Mouse (Mus musculus) liver, embryonic 14.5 days (tissue): ENCODE results near the gene Chrnb1. TPM values are rescaled to one million over a fixed set of nuclear protein-coding genes. Genes with fewer than 3 reads are reported as not detected.

Experiments
- ATAC-seq: fragments of 200-750 bp; cut with Nextera tagmentation; 2 replicates; pipeline ENCODE4 v1.8.0; 2017; ENCODE audit warnings: moderate number of reproducible peaks, mild to moderate bottlenecking, moderate library complexity; ENCODE audit not compliant: insufficient read depth
- DNase-seq, 3 experiments: peaks; one replicate each; pipeline ENCODE4 v3.0.0-alpha.2; 2012 to 2013; ENCODE audit warnings: low read depth in 3 of 3, low spot score in 3 of 3
- H3K27ac ChIP-seq: fragments of 300-500 bp; sonication (generic); 2 replicates; pipeline ENCODE4 v1.5.1; 2014; ENCODE audit warnings: moderate library complexity, mild to moderate bottlenecking, control low read depth, inconsistent platforms
- H3K27me3 ChIP-seq: fragments of 300-500 bp; sonication (generic); 2 replicates; pipeline ENCODE4 v1.6.1; 2014; ENCODE audit warnings: mild to moderate bottlenecking, low read length, moderate library complexity; ENCODE audit not compliant: control insufficient read depth, insufficient read depth
- H3K36me3 ChIP-seq: fragments of 300-500 bp; sonication (generic); replicated peaks from 2 replicates; pipeline ENCODE4 v1.6.1; 2014; ENCODE audit warnings: low read depth; ENCODE audit not compliant: control insufficient read depth, insufficient read depth
- H3K4me1 ChIP-seq, 2 experiments: fragments of 200-500 bp in 1 of 2; fragments of 300-500 bp in 1 of 2; sonication (generic) in 1 of 2; replicated peaks; 2 replicates each; pipeline ENCODE4 v1.6.1; 2012 to 2014; ENCODE audit warnings: antibody characterized with exemption in 1 of 2, inconsistent platforms in 1 of 2, low read length in 1 of 2; ENCODE audit not compliant: control insufficient read depth in 2 of 2, insufficient read depth in 2 of 2
- H3K4me2 ChIP-seq: fragments of 300-500 bp; sonication (generic); 2 replicates; pipeline ENCODE4 v1.6.1; 2014; ENCODE audit warnings: low read depth, mild to moderate bottlenecking, control low read depth, moderate library complexity
- H3K4me3 ChIP-seq, 2 experiments: fragments of 200-500 bp in 1 of 2; fragments of 300-500 bp in 1 of 2; sonication (generic) in 1 of 2; 2 replicates each; pipeline ENCODE4 v1.5.1; 2012 to 2014; ENCODE audit warnings: low read depth in 2 of 2, low read length in 2 of 2, mild to moderate bottlenecking in 2 of 2, control low read depth in 1 of 2, inconsistent platforms in 1 of 2, moderate library complexity in 1 of 2; ENCODE audit not compliant: insufficient read depth in 1 of 2
- H3K9ac ChIP-seq: fragments of 300-500 bp; sonication (generic); replicated peaks from 2 replicates; pipeline ENCODE4 v1.6.1; 2014; ENCODE audit warnings: mild to moderate bottlenecking, control low read depth, moderate library complexity
- H3K9me3 ChIP-seq: fragments of 300-500 bp; sonication (generic); 2 replicates; pipeline ENCODE4 v1.6.1; 2016; ENCODE audit warnings: low read length, mixed read lengths; ENCODE audit not compliant: control insufficient read depth
- CTCF ChIP-seq: IDR thresholded peaks from 2 replicates; pipeline ENCODE4 v1.5.1; 2016; ENCODE audit warnings: antibody characterized with exemption, low read depth, control low read depth
- EP300 ChIP-seq: IDR thresholded peaks from 2 replicates; pipeline ENCODE4 v1.6.1; 2016; ENCODE audit warnings: antibody characterized with exemption, low read depth
- WGBS: fragments of 180-500 bp; shearing (Covaris S2); extraction: QIAGEN DNeasy Blood & Tissue Kit; methylation state at CpG from one replicate; pipeline ENCODE4 v1.1.7; 2014; ENCODE audit not compliant: insufficient replicate concordance; 5-methylcytosine and 5-hydroxymethylcytosine counted together
- polyA plus RNA-seq, 2 experiments: library from polyadenylated mRNA; depleted of rRNA in 1 of 2; stranded (reverse) in 1 of 2; unstranded in 1 of 2; fragments of >200 nt; fragmentation: Nextera tagmentation in 1 of 2; extraction: Ambion mirVana in 1 of 2; gene quantifications; 2 replicates each; pipeline versions ENCODE4 v1.2.1 to v1.2.3; 2012 to 2014

The Chrnb1 gene
- polyA plus RNA-seq, 2 experiments: 0.33 to 0.58 TPM

DNA sequence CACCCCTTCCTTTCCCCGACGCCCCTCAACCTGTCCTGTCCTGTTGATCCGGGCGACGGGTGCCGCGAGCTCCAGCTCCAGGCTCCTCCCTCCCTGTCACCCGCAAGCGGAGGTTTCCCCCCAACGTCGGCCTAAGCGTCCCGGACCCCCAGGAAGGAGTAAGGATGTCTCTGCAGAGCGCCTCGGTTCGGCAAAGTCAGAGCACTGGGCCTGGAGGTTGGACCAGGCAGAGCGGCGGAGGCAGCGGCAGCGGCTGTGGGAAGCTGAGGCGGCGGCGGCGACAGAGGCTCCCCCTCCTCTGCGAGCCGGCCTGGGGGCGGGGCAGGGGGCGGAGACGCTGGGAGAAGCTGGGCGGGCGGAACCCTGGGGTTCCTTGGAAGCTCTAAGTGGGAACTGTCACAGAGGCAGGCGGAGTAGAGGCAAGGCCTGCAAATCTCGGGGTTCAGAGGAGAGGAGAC lies 6.9 kb upstream of the Chrnb1 start:
- no peak for TF ChIP-seq EP300
- no peak for TF ChIP-seq CTCF
- H3K27me3 ChIP-seq: peaks cover 88% of the 10 kb centered on the region
- WGBS: under 1% methylated on average over 33 of the region's 33 CpGs
- H3K4me2 ChIP-seq: peak overlapping the region; percentile 65
- peak overlapping the region; percentile 28 to 50 for H3K4me3 ChIP-seq
- no peak overlapping the region for H3K9ac ChIP-seq
- peaks cover 0 to 2% of the 10 kb centered on the region in 2 experiments; a peak in 2 of 4 replicates for H3K4me1 ChIP-seq
- DNase-seq (no peak), ATAC-seq (no peak)
- H3K36me3 ChIP-seq: no peaks in the 10 kb centered on the region
- H3K9me3 ChIP-seq: no peaks in the 10 kb centered on the region
- H3K27ac ChIP-seq: no peak overlapping the region

DNA sequence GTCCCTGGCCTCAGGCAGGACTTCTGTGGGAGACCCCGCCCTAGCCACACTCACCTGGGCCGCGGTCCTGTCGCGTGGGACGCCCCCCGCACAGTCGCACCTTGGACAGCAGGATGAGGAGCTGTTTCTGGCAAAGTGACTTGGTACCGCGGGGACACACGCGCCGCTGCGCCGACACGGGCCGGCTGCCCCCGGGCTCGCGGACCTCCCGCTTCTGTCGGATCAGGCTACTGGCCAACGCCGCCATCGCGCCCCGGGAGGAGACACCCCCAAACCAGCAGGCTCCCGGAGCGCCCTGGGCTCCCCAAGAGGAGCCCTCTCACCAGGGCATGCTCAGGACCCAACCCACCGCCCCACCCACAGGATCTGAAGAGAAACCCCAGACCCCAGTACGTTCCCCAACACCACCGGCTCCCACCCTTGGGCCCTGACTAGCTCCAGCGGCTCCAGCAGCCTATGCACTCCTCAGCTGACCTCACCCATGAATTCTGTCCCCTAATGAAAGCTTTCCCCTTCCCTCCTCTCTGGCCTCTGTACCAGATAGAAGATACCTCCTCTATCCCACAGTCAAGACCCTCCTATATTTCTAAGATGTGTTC lies 5.7 kb upstream of the Chrnb1 start, which contains the start of gene Fgf11:
Gene Fgf11 (minus strand): TSS at position 479 of the 599 bp plus-strand sequence.
- peak within 1 kb of the TSS; percentile 65 for H3K4me2 ChIP-seq
- DNase-seq: no peak
- no peaks in the 10 kb centered on the region for H3K9me3 ChIP-seq
- no peak for TF ChIP-seq CTCF
- no peak for TF ChIP-seq EP300
- H3K27me3 ChIP-seq: peaks cover 95% of the 10 kb centered on the region
- WGBS: 3% methylated on average over 31 of the region's 33 CpGs
- peak within 1 kb of the TSS; percentile 28 to 50 for H3K4me3 ChIP-seq
- no peak within 1 kb of the TSS for H3K27ac ChIP-seq
- peaks cover 0 to 2% of the 10 kb centered on the region in 2 experiments; a peak in 2 of 4 replicates for H3K4me1 ChIP-seq
- no peak within 1 kb of the TSS for H3K9ac ChIP-seq
- H3K36me3 ChIP-seq: no peaks in the 10 kb centered on the region
- no peak for ATAC-seq

DNA sequence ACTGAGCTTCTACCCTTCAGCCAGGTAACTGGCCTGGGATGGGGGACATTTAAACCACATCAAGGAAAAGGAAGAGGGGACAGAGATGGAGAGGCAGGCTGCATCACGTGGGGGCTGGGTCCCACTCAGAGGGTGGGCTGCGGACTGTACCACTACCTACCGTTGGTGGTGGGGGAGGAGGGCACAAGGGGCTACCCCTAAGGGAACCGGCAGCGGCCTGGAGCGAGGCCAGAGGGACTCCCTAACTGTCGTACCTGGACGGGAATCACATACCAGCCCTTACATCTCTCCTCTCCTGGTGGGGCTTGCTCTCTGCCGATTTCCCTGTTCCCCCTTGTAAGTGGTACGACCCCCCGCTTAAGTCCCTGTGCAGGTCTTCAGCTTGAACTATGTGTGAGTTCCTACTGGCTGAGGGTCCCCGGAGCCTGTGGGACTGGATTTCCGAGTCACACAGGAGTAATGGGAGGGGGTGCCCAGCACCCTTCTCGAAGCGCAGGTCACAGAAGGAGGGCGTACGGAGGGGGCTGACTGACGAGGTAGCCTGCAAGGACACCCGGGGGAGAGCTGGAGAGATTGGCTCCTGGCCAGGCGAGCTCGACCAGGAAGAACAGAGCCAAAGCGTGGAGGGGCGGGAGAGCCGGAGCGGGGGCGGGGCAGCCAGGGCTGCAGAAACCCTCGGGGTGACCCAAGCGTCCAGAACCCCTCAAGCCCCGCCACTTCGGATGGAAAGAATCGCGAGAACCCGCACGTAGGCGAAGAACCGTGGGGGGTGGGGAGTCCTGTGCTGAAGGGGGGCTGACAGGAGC lies 4.9 kb upstream of the Chrnb1 start:
- no peak overlapping the region for H3K9ac ChIP-seq
- WGBS: 2% methylated on average over 36 of the region's 36 CpGs
- H3K9me3 ChIP-seq: no peaks in the 10 kb centered on the region
- ATAC-seq: no peak
- DNase-seq: no peak
- H3K27me3 ChIP-seq: peaks cover 94% of the 10 kb centered on the region
- no peak for TF ChIP-seq CTCF
- no peak for TF ChIP-seq EP300
- peak overlapping the region; percentile 25 to 30; a peak in 3 of 4 replicates for H3K4me3 ChIP-seq
- no peak overlapping the region for H3K27ac ChIP-seq
- peak overlapping the region; percentile 51 for H3K4me2 ChIP-seq
- H3K4me1 ChIP-seq: peaks cover 2 to 4% of the 10 kb centered on the region in 2 experiments; a peak in 3 of 4 replicates
- H3K36me3 ChIP-seq: no peaks in the 10 kb centered on the region

DNA sequence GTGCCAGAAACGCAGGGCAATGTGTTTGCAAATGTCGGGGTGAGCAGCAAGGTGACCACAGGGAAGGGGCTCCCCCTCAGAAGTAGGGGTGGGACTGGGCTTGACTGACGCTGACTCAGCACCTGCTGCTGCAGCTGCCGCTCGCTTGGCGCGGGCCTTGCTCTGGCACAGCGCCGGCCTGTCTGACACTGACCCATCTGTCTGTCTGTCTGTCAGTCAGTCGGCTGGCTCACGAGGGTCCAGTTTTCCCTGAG lies 4.3 kb upstream of the Chrnb1 start:
- peaks cover 89% of the 10 kb centered on the region for H3K27me3 ChIP-seq
- peaks cover 2 to 5% of the 10 kb centered on the region in 2 experiments; a peak in 3 of 4 replicates for H3K4me1 ChIP-seq
- DNase-seq: no peak
- H3K9ac ChIP-seq: no peak overlapping the region
- H3K36me3 ChIP-seq: no peaks in the 10 kb centered on the region
- no peak overlapping the region for H3K4me3 ChIP-seq
- no peak for TF ChIP-seq EP300
- no peak for TF ChIP-seq CTCF
- H3K27ac ChIP-seq: no peak overlapping the region
- no peaks in the 10 kb centered on the region for H3K9me3 ChIP-seq
- WGBS: 2% methylated on average over 11 of the region's 11 CpGs
- ATAC-seq: no peak
- H3K4me2 ChIP-seq: peak overlapping the region; percentile 51; the same call in 1 of the 2 replicates
